Mouse (Mus musculus): Measurements from ENCODE around the gene Tmem106c. TPM values are rescaled to one million over a fixed set of nuclear protein-coding genes. Genes with fewer than 3 reads are reported as not detected.

Gene Tmem106c
- polyA plus RNA-seq, 1 experiment, result 58.3 TPM

GRCm38 (mm10) chr15:97950240-97950639, 13.8 kb upstream of the Tmem106c start:
- H3K4me1 ChIP-seq (ENCODE audit: control insufficient read depth, insufficient read depth, low read length), result 0 out of 2 replicates have a peak, but pooled peaks cover 3% of the 10 kb centered on the region
- TF ChIP-seq POLR2A (IDR thresholded peaks at IDR 0.05; ENCODE audit: extremely low read depth, insufficient read depth, low read length) (no peak), CTCF (IDR thresholded peaks at IDR 0.05; ENCODE audit: extremely low read depth, insufficient read depth, low read length) (no peak)
- no peak overlapping the region for H3K4me3 ChIP-seq (ENCODE audit: insufficient read depth, low read length)
- H3K27ac ChIP-seq (ENCODE audit: insufficient read depth, low read length), result no peak overlapping the region

GRCm38 (mm10) chr15:97952137-97952888, 11.7 kb upstream of the Tmem106c start:
- TF ChIP-seq POLR2A (IDR thresholded peaks at IDR 0.05; ENCODE audit: extremely low read depth, insufficient read depth, low read length) (no peak), CTCF (IDR thresholded peaks at IDR 0.05; ENCODE audit: extremely low read depth, insufficient read depth, low read length) (peak; percentile 90)
- Histone ChIP-seq H3K4me1 (ENCODE audit: control insufficient read depth, insufficient read depth, low read length) (0 out of 2 replicates have a peak, but pooled peaks cover 3% of the 10 kb centered on the region), H3K27ac (ENCODE audit: insufficient read depth, low read length) (no peak overlapping the region), H3K4me3 (ENCODE audit: insufficient read depth, low read length) (no peak overlapping the region)

GRCm38 (mm10) chr15:97952889-97953189, 11.2 kb upstream of the Tmem106c start:
- no peak overlapping the region for H3K27ac ChIP-seq (ENCODE audit: insufficient read depth, low read length)
- H3K4me1 ChIP-seq (ENCODE audit: control insufficient read depth, insufficient read depth, low read length), result 0 out of 2 replicates have a peak, but pooled peaks cover 3% of the 10 kb centered on the region
- TF ChIP-seq CTCF (IDR thresholded peaks at IDR 0.05; ENCODE audit: extremely low read depth, insufficient read depth, low read length) (no peak), POLR2A (IDR thresholded peaks at IDR 0.05; ENCODE audit: extremely low read depth, insufficient read depth, low read length) (no peak)
- H3K4me3 ChIP-seq (ENCODE audit: insufficient read depth, low read length), result no peak overlapping the region

GRCm38 (mm10) chr15:97954671-97955070, 9.3 kb upstream of the Tmem106c start:
- no peak overlapping the region for H3K4me3 ChIP-seq (ENCODE audit: insufficient read depth, low read length)
- H3K4me1 ChIP-seq (ENCODE audit: control insufficient read depth, insufficient read depth, low read length), result 0 out of 2 replicates have a peak, but pooled peaks cover 3% of the 10 kb centered on the region
- TF ChIP-seq CTCF (IDR thresholded peaks at IDR 0.05; ENCODE audit: extremely low read depth, insufficient read depth, low read length) (no peak), POLR2A (IDR thresholded peaks at IDR 0.05; ENCODE audit: extremely low read depth, insufficient read depth, low read length) (no peak)
- H3K27ac ChIP-seq (ENCODE audit: insufficient read depth, low read length), result no peak overlapping the region

- 0 out of 2 replicates have a peak, but pooled peaks cover 2% of the 10 kb centered on the region for H3K4me1 ChIP-seq (ENCODE audit: control insufficient read depth, insufficient read depth, low read length)
- no peak overlapping the region for H3K4me3 ChIP-seq (ENCODE audit: insufficient read depth, low read length)
- no peak overlapping the region for H3K27ac ChIP-seq (ENCODE audit: insufficient read depth, low read length)
- TF ChIP-seq CTCF (IDR thresholded peaks at IDR 0.05; ENCODE audit: extremely low read depth, insufficient read depth, low read length) (no peak), POLR2A (IDR thresholded peaks at IDR 0.05; ENCODE audit: extremely low read depth, insufficient read depth, low read length) (no peak)
Observed at GRCm38 (mm10) chr15:97955286-97955685, 8.7 kb upstream of the Tmem106c start.

GRCm38 (mm10) chr15:97955742-97956141, 8.3 kb upstream of the Tmem106c start:
- Histone ChIP-seq H3K4me3 (ENCODE audit: insufficient read depth, low read length) (no peak overlapping the region), H3K27ac (ENCODE audit: insufficient read depth, low read length) (no peak overlapping the region), H3K4me1 (ENCODE audit: control insufficient read depth, insufficient read depth, low read length) (0 out of 2 replicates have a peak, but pooled peaks cover 2% of the 10 kb centered on the region)
- TF ChIP-seq CTCF (IDR thresholded peaks at IDR 0.05; ENCODE audit: extremely low read depth, insufficient read depth, low read length) (no peak), POLR2A (IDR thresholded peaks at IDR 0.05; ENCODE audit: extremely low read depth, insufficient read depth, low read length) (no peak)

GRCm38 (mm10) chr15:97956416-97956815, 7.6 kb upstream of the Tmem106c start:
- H3K4me1 ChIP-seq (ENCODE audit: control insufficient read depth, insufficient read depth, low read length), result 0 out of 2 replicates have a peak, but pooled peaks cover 2% of the 10 kb centered on the region
- no peak overlapping the region for H3K4me3 ChIP-seq (ENCODE audit: insufficient read depth, low read length)
- no peak for TF ChIP-seq CTCF (IDR thresholded peaks at IDR 0.05; ENCODE audit: extremely low read depth, insufficient read depth, low read length)
- TF ChIP-seq POLR2A (IDR thresholded peaks at IDR 0.05; ENCODE audit: extremely low read depth, insufficient read depth, low read length), result no peak
- H3K27ac ChIP-seq (ENCODE audit: insufficient read depth, low read length), result no peak overlapping the region

GRCm38 (mm10) chr15:97963329-97963988, 541 bp upstream of the Tmem106c start:
- H3K4me1 ChIP-seq (ENCODE audit: control insufficient read depth, insufficient read depth, low read length), result no peaks in the 10 kb centered on the region
- 0 out of 2 replicates have a peak, but pooled peaks have one; percentile 1 for TF ChIP-seq CTCF (IDR thresholded peaks at IDR 0.05; ENCODE audit: extremely low read depth, insufficient read depth, low read length)
- no peak for TF ChIP-seq POLR2A (IDR thresholded peaks at IDR 0.05; ENCODE audit: extremely low read depth, insufficient read depth, low read length)
- peak overlapping the region; percentile 27; the same call in 1 of the 2 replicates for H3K27ac ChIP-seq (ENCODE audit: insufficient read depth, low read length)
- H3K4me3 ChIP-seq (ENCODE audit: insufficient read depth, low read length), result peak overlapping the region; percentile 78

GRCm38 (mm10) chr15:97964836-97965187, 812 bp downstream of the Tmem106c start:
- Histone ChIP-seq H3K4me3 (ENCODE audit: insufficient read depth, low read length) (peak overlapping the region; percentile 78), H3K4me1 (ENCODE audit: control insufficient read depth, insufficient read depth, low read length) (no peaks in the 10 kb centered on the region), H3K27ac (ENCODE audit: insufficient read depth, low read length) (no peak overlapping the region)
- TF ChIP-seq CTCF (IDR thresholded peaks at IDR 0.05; ENCODE audit: extremely low read depth, insufficient read depth, low read length) (no peak), POLR2A (IDR thresholded peaks at IDR 0.05; ENCODE audit: extremely low read depth, insufficient read depth, low read length) (no peak)
